Mouse (Mus musculus) heart, postnatal 14 days (tissue): ENCODE measurements around the gene Jpt2. TPM values are rescaled to one million over a fixed set of nuclear protein-coding genes. Genes with fewer than 3 reads are reported as not detected.

ENCODE experiments used
- DNase-seq, 2 experiments: peaks; one replicate each; pipeline ENCODE4 v3.0.0; 2021 to 2022
- intact Hi-C: fragments of 180-260 bp; cut with DNase I; formaldehyde crosslinking; loops from one replicate; pipeline ENCODE4 v1.15.1; 2025
- total RNA-seq, 2 experiments: library from RNA; stranded (reverse); gene quantifications; 2 replicates each; pipeline ENCODE4 v1.2.3; 2021

Jpt2 gene
- total RNA-seq, 2 experiments from 2014 or later = 7.5 to 11.1 TPM

DNA sequence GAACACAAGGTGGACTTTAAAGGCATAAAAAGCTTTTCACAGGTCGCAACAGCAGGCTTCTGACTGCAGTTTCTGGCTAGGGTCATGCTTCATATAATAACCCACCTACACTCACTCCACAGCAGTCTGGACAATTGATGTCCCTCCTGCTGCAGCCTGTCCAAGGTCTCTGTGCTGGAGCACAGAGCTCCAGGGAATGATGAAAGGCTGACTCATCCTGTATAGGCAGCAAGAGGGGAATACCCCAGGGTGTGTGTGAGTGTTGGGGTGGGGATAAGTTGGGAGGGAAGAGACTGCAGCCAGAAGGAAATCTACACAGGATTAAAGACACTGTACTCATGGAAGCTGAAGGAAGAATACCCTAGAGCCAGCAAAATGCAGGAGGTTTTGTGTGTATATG, 31.0 kb downstream of the Jpt2 start:
- intact Hi-C loops = no loop called here
- DNase-seq = no peak

DNA sequence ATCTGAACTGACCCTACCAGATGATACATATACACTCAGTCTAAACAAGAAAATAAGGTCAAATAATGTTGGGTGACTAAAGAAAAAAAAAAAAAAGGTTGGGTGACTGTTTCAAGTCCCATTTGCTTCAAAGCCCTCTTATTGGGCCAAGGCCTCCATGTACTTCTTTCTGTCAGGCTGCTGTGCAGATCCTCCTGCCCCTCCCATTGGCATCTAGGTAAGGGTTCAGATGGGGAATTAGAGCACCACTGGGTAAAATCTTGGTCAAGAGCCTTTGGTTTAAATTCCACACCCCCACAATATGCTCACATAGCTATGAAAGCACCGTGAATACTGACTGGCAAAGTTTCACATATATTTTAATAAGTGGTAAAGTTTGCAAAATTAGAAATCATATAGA, 37.2 kb downstream of the Jpt2 start:
- intact Hi-C loops = no loop called here

DNA sequence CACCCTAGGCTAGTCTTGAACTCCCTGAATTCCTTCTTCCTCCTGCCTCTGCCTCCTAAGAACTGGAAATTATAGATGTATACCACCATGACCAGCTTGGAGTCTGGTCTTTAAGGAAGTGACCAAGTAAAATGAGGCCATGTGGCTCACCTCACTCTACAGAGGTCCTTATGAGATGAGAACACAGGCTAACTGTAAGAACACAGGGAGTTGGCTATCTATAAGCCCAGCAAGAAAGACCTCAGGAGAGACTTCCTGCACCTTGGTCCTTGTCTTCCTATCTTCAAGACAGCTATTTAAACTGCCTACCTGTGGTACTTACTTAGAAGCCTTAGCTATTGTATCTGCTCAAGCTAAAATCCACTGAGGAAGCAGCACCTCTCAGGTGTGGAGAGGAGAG, 46.5 kb downstream of the Jpt2 start:
- intact Hi-C loops = no loop called here
- no peak for DNase-seq

More for the DNA sequence above, 37.2 kb downstream of the Jpt2 start:
- no peak for DNase-seq

DNA sequence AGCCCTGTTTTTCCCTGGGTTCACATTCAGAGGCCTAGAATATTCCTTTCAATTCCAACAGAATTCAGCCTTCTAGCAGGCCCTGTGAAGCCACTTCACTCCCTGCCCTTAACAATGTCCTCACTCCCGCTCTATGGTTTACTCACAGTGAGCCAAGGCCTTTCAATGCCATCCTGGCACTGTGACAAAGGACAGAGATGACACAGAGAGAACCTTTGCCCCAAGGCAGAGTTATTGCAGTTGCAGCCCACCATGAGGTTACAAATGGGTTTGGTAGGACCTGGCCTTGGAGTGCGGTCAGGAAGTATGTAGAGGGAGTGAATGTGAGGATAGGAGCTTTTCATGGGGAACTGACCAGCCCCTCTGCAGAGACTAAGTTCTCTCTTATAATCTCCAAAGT, 52.9 kb downstream of the Jpt2 start:
- DNase-seq = no peak
- intact Hi-C loops = no loop called here

DNA sequence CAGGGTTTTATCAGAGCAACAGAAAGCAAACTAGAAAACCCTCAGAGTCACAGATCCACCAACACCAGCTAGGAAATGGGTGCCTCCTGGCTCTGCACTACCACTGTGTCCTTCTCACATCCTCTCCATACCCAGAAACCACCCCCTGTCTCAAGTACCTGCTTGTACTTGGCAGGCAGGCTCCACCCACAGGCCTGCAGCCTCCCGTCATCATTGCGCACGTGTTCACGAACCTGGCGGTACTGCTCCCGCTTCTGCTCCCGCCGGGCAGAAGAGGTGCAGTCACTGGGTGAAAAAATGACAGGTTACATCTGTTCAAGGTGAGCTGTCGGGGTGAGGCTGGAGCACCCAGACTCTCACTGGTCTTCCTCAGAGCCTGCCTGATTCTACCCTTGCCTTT, 56.7 kb downstream of the Jpt2 start:
- DNase-seq = no peak
- intact Hi-C loops = no loop called here

DNA sequence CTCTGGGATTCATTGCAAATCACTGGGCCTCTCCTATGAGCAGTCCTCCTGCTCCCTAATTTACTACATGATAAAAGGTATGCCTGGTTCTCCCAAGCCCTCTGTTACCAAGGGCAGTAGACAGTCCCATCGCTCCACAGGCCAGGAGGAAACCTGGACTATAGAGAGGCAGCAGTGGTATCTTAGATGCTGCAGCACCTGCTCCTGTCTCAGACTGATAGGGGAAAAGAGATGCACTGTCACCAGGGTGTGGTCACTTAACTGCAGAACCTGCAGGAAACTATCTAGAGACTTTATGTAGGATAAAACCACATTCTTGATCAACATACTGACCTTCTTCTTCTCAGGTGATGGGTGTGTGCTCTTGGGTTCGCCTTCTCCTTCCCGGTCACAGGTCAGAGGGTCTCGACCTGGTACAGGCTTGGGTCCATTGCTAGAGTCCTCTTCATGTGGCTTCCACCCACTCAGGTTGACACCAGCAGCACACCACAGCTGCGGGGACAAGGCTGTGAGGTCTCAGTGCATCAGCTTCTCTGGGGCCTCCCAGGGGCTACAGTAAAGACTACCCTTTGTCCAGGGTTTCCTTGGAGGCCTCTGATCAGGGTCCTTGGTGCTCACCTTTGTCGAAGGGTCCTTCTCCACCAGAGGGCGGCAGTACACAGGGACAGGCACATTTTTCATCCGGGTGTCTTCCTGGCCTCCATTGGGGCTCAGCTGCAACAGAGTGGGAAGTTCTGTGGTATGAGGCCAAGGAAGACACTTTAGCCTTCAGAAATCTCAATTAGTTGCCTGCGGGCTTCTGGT, 57.6 kb downstream of the Jpt2 start:
- DNase-seq = no peak
- intact Hi-C loops = no loop called here

DNA sequence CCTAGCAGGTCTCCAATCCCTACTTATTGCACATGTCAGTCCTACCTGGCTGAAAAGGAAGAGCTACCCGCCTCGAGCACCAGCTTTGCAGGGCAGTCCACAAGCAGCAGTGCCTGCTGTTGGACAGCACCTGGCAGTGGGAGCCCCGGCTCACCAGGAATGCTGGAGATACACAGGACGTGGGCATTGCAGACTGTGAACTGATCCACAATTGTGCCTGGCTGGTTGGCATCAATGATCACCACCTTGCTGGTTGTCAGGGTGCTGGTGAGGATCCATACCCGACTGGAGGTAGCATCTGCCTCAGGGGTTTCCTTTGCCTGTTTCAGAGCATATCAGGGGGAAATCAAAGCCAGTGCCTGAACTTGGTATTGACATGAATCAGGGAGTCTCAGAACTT, 58.4 kb downstream of the Jpt2 start:
- intact Hi-C loops = no loop called here
- DNase-seq = no peak

DNA sequence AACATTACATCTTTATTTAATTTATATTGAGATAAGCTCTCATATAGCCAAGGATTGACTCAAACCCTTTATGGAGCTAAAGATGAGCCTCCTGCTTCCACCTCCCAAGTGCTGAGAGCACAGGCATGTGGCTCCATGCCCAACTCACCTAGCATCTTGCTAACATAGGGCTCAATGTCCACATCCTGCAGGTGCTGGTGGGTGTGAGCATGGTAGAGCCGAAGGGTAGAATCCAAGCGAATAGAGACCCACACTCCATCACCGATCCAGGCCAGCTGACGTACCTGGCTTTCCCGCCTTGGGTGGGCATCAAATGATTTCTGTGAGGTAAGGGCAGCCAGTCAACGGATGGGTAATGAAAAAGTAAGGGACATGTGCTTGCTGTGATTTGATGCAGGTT, 60.5 kb downstream of the Jpt2 start:
- no peak for DNase-seq
- intact Hi-C loops = no loop called here

DNA sequence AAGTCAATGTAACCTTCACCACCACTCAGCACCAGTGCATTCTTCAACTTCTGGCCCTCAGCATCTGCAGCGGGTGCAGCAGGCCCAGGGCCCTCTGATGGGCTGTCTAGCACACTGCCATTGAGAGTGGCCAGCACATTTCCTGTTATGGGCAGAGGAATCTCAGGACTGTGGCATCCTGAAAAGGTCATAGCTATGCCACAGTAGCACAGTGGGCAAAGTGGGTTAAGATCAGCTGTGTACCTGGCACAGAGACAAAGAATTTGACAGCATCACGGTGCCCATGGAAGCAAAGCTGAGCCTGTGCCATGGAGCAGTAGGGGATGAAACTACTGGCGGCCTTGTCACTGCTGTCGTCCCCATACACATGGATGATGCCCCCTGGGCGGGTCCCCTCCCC, 61.3 kb downstream of the Jpt2 start:
- DNase-seq = peak in 1 of 2 experiments; percentile 65
- intact Hi-C loops = no loop called here

DNA sequence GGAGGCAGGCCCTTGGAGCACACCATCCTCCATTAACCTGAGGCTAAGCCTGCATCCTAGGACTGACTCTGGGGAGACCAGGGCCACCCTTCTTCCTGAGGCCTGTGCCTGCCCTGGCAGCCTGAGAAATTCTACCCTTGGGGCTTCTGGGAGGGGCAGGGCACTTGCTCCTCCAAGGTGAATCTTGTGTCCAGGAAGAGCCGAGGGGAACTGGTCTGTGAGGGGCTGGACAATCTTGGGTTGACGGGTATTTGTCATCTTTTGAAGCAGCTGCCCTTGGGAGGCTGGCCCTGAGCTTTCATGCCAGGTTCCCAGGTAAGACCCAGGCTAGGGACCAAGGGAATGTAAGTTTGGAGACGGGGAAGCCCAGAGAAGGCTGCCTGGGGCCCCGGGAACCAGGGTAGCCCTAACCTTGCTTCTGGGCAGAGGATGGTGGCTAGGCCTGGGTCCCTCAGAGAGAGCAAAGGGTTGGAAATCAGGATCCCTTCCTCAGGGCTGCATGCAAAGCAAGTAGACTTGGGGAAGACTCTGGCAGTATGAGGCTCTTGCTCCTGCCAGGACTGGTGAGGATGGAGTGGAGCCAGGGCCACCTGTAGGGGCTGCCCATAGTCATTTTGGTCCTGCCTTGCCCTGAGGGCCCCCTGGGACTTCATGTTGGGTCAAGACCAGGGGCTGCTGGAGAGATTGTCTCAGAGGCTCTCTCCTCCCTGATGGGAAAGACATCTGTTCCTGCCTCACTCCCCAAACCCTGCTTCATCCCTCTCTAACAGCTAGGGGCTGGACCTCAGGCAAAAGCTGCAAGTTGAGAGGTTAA, 62.2 kb downstream of the Jpt2 start:
- DNase-seq = no peak
- intact Hi-C loops = no loop called here

DNA sequence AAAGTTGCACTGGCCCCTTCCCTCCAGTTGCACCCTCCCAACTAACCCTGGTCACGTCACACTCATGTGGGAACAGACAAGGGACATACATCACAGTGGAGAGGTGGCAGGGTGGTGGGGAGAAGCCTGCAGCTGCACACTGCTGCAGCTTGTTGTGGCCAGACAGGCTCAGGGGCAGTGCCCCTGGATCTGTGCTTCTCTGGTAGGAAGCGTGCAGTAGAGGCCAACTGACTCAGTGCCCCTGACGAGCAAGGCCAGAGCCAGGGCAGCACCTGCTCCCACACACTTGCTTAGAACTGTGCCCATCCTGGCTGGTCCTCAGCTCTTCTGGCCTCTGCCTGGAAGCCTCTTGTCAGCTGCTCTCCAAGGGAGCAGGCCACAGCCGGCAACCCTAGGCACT, 62.9 kb downstream of the Jpt2 start:
- no peak for DNase-seq
- intact Hi-C loops = no loop called here

DNA sequence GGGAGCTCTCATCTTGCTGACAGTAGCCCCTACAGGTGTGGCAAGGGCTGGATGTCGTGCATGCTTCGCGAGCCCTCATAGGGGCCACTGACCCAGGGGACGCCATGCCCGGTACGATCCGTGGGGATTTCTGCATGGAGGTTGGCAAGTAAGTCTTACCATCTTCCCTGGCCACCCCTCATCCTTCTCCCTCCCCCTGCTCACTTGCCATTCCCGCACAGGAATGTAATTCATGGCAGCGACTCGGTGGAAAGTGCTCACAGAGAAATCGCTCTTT, 63.6 kb downstream of the Jpt2 start:
- no peak for DNase-seq
- intact Hi-C loops = no loop called here

DNA sequence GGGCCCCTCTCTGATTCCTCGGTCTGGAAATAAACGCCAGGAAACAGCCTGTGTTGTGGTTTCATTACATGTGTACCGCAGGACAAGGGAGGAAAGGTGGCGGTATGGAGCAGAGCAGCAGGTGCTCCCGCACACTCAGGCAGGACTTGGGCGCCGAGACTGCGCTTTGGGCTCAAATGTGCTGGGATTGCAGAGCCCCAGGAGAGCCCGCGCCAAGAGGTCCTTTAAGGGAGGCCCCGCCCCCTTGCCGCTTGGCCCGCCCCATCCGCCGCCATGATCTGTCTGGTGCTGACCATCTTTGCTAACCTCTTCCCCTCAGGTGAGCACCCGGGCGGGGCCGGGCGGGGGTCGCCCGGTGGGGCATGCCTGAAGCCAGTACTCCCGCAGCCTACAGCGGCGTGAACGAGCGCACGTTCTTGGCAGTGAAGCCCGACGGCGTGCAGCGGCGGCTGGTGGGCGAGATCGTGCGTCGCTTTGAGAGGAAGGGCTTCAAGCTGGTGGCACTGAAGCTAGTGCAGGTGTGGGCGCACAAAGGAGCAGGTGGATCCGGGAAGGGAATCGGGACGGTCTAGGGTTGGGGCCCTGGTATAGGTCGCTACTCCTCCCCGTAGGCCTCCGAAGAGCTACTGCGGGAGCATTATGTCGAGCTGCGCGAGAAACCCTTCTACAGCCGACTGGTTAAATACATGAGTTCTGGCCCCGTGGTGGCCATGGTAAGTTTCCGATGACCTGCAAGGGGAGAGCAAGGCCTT, 64.1 kb downstream of the Jpt2 start, which contains the start of gene Nme3:
TSS of gene Nme3 (plus strand) at position 260 of the 752 bp plus-strand sequence.
- DNase-seq = peak; percentile 77
- intact Hi-C loops = no loop called here

DNA sequence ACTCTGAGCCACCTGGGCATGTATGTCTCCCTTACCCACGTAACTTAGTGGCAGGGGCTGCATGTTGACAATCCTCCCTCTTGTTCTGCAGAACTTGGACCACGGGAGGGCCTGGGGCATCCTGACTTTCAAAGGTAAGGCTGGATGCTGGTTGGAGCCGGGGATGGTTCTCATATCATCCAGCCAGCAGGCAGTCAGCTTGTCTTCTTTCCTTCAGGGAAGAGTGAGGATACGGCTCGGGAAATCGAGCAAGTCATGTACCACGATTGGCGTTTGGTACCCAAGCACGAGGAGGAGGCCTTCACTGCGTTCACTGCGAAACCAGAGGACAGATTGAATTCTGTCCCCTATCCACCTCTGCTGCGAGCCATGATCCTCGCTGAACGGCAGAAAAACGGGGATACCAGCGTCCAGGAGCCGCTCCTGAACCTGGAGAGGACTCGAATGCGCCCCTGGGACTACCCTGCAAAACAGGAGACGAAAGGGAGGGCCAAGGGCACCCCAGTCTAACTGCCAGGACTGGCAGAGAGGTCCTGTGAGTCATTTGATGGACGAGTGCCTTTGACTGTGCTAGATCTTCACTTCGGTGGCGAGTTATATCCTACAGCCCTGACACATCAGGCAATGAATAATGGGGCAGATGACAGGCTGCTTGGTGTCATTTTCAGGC, 64.8 kb downstream of the Jpt2 start:
- intact Hi-C loops = no loop called here
- DNase-seq = no peak

DNA sequence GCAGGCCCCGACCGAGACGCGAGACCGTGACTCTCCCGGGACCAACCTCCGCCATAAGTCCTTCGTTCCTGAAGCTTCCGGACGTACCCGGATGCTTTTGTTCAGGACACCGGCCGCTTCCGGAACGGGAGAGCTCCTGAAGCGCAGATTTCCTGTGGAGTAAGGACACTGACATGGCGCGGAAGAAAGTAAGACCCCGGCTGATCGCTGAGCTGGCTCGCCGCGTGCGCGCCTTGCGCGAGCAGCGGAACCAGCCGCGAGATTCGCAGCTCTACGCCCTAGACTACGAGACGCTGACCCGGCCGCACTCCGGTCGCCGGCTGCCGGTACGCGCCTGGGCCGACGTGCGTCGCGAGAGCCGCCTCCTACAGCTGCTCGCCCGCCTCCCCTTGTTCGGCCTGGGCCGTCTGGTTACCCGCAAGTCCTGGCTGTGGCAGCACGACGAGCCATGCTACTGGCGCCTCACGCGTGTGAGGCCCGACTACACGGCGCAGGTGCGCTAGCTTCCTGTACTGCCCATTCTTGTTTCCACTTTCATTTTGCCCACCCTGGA, 65.4 kb downstream of the Jpt2 start, which contains the start of the genes Eme2 and Mrps34:
TSS of gene Eme2 (minus strand) at position 93 of the 553 bp plus-strand sequence.
TSS of gene Mrps34 (plus strand) at position 122 of the 553 bp plus-strand sequence.
- intact Hi-C loops = no loop called here
- peak; percentile 78 to 87 for DNase-seq

DNA sequence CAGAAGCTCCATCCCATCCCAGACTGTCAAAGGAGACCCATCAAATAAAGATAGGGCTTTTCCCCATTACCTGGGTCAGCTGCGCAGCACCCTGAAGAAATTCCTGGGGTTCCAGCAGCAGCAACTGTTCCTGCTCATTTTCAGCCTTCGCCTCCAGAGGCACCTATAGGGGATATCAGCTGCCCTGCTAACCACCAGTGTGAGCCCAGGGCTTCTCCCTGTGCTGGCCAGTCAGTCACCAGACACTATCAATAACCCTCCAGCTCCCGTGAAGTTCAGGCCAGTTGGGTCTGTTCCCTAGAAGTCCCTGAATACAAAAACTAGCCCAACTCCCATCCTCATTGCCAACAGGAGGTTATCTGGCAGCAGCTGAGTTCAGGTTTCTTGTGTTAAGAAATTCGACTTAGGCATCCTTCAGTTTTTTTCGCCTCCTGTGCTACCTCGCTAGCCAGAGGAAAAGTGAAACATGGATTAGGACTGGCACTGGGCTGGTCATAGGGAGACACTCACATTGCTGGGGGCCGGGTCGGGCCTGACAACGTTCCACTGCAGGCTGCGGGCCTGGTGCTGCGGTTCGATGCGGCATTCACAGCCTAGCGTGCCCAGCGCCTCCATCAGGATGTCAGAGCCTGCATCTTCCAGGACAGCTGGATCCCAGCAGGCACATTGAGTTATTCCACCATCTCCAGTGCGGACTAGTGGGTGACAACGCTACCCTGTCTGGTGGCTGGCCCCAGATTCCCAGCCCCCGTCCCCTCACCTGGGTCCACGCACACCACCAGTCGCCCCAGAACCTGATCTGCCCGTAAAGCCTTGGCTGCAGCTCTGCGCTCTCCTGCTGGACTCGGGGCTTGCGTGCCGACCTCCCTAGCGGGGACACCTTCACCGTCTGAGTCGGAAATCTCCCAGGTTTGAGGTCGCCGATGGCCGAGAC, 66.2 kb downstream of the Jpt2 start:
- no peak for DNase-seq
- intact Hi-C loops = no loop called here

DNA sequence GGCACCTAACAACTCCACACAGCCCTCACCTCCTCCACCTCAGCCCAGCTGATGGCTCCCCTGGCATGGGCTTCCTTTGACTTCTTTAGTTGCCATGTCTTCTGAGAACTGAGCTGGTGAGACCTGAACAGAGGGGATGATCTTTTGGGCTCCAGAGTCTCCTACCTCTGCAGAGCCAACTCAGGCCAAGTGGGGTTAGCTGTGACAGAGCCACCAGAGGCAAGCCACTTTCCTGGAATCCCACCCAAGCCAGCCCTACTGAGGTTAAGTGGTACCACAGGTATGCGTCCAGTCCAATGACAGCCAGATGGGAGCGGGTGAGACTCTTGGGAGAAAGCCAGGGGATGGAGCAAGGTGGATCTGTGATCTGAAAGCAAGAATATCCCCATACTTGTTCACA, 67.2 kb downstream of the Jpt2 start:
- DNase-seq = no peak
- intact Hi-C loops = no loop called here

DNA sequence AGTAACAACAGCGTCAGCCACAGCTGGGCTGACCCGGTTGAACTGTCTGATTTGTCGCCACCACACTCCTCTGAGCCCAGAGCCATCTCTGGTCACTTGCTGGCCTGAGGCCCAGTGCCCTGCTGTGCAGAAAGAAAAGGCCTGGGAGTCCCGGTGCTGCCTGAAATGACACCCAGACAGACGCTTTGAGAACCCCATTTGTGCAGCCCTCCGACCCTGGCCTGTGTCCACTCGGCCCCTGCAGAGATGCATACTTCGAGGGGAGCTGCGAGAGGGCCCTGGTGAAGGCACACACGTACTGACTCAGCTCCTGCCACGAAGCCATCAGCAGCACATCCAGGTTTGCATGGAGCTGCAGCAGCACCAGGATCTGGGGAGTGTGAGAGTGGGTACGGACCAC, 67.7 kb downstream of the Jpt2 start:
- DNase-seq = no peak
- intact Hi-C loops = no loop called here

DNA sequence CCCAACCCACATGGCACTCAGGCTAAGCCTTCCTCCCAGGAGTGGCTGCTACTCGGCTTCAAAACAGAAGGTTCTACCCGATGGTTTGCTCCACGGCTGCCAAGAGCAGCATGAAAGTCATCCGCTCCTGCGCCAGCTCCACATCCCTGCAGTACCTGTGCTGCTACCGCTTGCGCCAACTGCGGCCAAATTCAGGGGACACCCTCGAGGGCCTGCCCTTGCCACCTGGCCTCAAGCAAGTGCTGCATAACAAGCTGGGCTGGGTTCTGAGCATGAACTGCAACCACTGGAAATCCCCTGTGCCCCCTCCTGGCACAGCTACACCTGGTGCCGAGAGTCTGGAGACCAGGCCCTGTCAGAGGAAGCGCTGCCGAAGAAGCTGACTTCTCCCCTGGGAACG, 69.2 kb downstream of the Jpt2 start:
- no peak for DNase-seq
- intact Hi-C loops = no loop called here
